Mouse (Mus musculus): ENCODE results near the gene Ptrh2.

Gene Ptrh2

GRCm38 (mm10) chr11:86671041-86671675, 12.6 kb upstream of the Ptrh2 start:
- DNase-seq (ENCODE audit: low spot score) = peak; percentile 39

GRCm38 (mm10) chr11:86672772-86673171, 11.0 kb upstream of the Ptrh2 start:
- DNase-seq (ENCODE audit: low spot score) = no peak

GRCm38 (mm10) chr11:86675520-86675919, 8.3 kb upstream of the Ptrh2 start:
- DNase-seq (ENCODE audit: low spot score) = no peak

GRCm38 (mm10) chr11:86678957-86679356, 4.8 kb upstream of the Ptrh2 start:
- no peak for DNase-seq (ENCODE audit: low spot score)

GRCm38 (mm10) chr11:86680729-86681128, 3.1 kb upstream of the Ptrh2 start:
- no peak for DNase-seq (ENCODE audit: low spot score)

GRCm38 (mm10) chr11:86681423-86681822, 2.4 kb upstream of the Ptrh2 start:
- DNase-seq (ENCODE audit: low spot score) = no peak

GRCm38 (mm10) chr11:86682861-86683260, 924 bp upstream of the Ptrh2 start:
- DNase-seq (ENCODE audit: low spot score) = no peak

- DNase-seq (ENCODE audit: low spot score) = no peak
Measured at GRCm38 (mm10) chr11:86684126-86685012, 584 bp downstream of the Ptrh2 start.

GRCm38 (mm10) chr11:86685366-86685765, 1.6 kb downstream of the Ptrh2 start:
- DNase-seq (ENCODE audit: low spot score) = no peak

GRCm38 (mm10) chr11:86690383-86690782, 6.6 kb downstream of the Ptrh2 start:
- no peak for DNase-seq (ENCODE audit: low spot score)

- DNase-seq (ENCODE audit: low spot score) = no peak
Measured at GRCm38 (mm10) chr11:86691482-86691881, 7.7 kb downstream of the Ptrh2 start.

GRCm38 (mm10) chr11:86691956-86692355, 8.2 kb downstream of the Ptrh2 start:
- no peak for DNase-seq (ENCODE audit: low spot score)

- DNase-seq (ENCODE audit: low spot score) = no peak
Measured at GRCm38 (mm10) chr11:86692546-86692945, 8.8 kb downstream of the Ptrh2 start.

GRCm38 (mm10) chr11:86695461-86695860, 11.7 kb downstream of the Ptrh2 start:
- DNase-seq (ENCODE audit: low spot score) = no peak

GRCm38 (mm10) chr11:86701151-86701550, 17.4 kb downstream of the Ptrh2 start:
- DNase-seq (ENCODE audit: low spot score) = no peak

GRCm38 (mm10) chr11:86714606-86715005, 30.8 kb downstream of the Ptrh2 start:
- DNase-seq (ENCODE audit: low spot score) = no peak

GRCm38 (mm10) chr11:86717306-86718065, 33.7 kb downstream of the Ptrh2 start:
- DNase-seq (ENCODE audit: low spot score) = no peak

- DNase-seq (ENCODE audit: low spot score) = no peak
Measured at GRCm38 (mm10) chr11:86718369-86718768, 34.6 kb downstream of the Ptrh2 start.

GRCm38 (mm10) chr11:86719390-86719789, 35.6 kb downstream of the Ptrh2 start:
- no peak for DNase-seq (ENCODE audit: low spot score)

GRCm38 (mm10) chr11:86724004-86724403, 40.2 kb downstream of the Ptrh2 start:
- no peak for DNase-seq (ENCODE audit: low spot score)

- DNase-seq (ENCODE audit: low spot score) = no peak
Measured at GRCm38 (mm10) chr11:86724982-86725381, 41.2 kb downstream of the Ptrh2 start.

- DNase-seq (ENCODE audit: low spot score) = no peak
Measured at GRCm38 (mm10) chr11:86725607-86726006, 41.8 kb downstream of the Ptrh2 start.

GRCm38 (mm10) chr11:86731443-86731842, 47.7 kb downstream of the Ptrh2 start:
- no peak for DNase-seq (ENCODE audit: low spot score)
